Mouse (Mus musculus) forebrain, embryonic 16.5 days (tissue): ENCODE data around the gene Slc44a5. TPM values are rescaled to one million over a fixed set of nuclear protein-coding genes. Genes with fewer than 3 reads are reported as not detected.

ENCODE experiments used
- ATAC-seq: fragments of 200-750 bp; cut with Nextera tagmentation; 2 replicates; pipeline ENCODE4 v1.8.0; 2017; ENCODE audit warnings: mild to moderate bottlenecking, moderate library complexity
- H3K27ac ChIP-seq: fragments of 300-500 bp; sonication (generic); 2 replicates; pipeline ENCODE4 v1.5.1; 2014; ENCODE audit warnings: low read length, control low read depth
- H3K27me3 ChIP-seq: fragments of 300-500 bp; sonication (generic); replicated peaks from 2 replicates; pipeline ENCODE4 v1.6.1; 2014; ENCODE audit warnings: low read length; ENCODE audit not compliant: control insufficient read depth, insufficient read depth
- H3K36me3 ChIP-seq: fragments of 300-500 bp; sonication (generic); 2 replicates; pipeline ENCODE4 v1.6.1; 2014; ENCODE audit not compliant: control insufficient read depth, insufficient read depth
- H3K4me1 ChIP-seq: fragments of 300-500 bp; sonication (generic); replicated peaks from 2 replicates; pipeline ENCODE4 v1.6.1; 2014; ENCODE audit warnings: low read length; ENCODE audit not compliant: control insufficient read depth, insufficient read depth
- H3K4me2 ChIP-seq: fragments of 300-500 bp; sonication (generic); 2 replicates; pipeline ENCODE4 v1.6.1; 2014; ENCODE audit warnings: mild to moderate bottlenecking, low read length, control low read depth
- H3K4me3 ChIP-seq: fragments of 300-500 bp; sonication (generic); replicated peaks from 2 replicates; pipeline ENCODE4 v1.5.1; 2014; ENCODE audit warnings: mild to moderate bottlenecking, low read length, control low read depth
- H3K9ac ChIP-seq: fragments of 300-500 bp; sonication (generic); replicated peaks from 2 replicates; pipeline ENCODE4 v1.6.1; 2014; ENCODE audit warnings: low read depth, low read length, control low read depth
- H3K9me3 ChIP-seq: fragments of 300-500 bp; sonication (generic); 2 replicates; pipeline ENCODE4 v1.6.1; 2016; ENCODE audit warnings: low read length; ENCODE audit not compliant: control insufficient read depth
- WGBS: fragments of 180-500 bp; shearing (Covaris S2); extraction: QIAGEN DNeasy Blood & Tissue Kit; methylation state at CpG from one replicate; pipeline ENCODE4 v1.1.7; 2014; 5-methylcytosine and 5-hydroxymethylcytosine counted together
- polyA plus RNA-seq: library from polyadenylated mRNA; unstranded; fragments of >200 nt; fragmentation: Nextera tagmentation; extraction: Ambion mirVana; gene quantifications from 2 replicates; pipeline ENCODE4 v1.2.1, GENCODE M21; 2015

Slc44a5 gene
- polyA plus RNA-seq, 1 experiment from 2014 or later, result 9.1 TPM

GRCm38 (mm10) chr3:154188668-154189067 is 215.4 kb downstream of the Slc44a5 start:
- WGBS, result 59% methylated on average over 9 of the region's 9 CpGs
- Histone ChIP-seq H3K9ac (no peak overlapping the region), H3K4me1 (peaks cover 11% of the 10 kb centered on the region), H3K4me2 (no peak overlapping the region), H3K27me3 (no peaks in the 10 kb centered on the region), H3K36me3 (no peaks in the 10 kb centered on the region), H3K9me3 (no peaks in the 10 kb centered on the region), H3K4me3 (no peak overlapping the region), H3K27ac (no peak overlapping the region)
- ATAC-seq, result no peak

- no peak overlapping the region for H3K27ac ChIP-seq
- WGBS, result 15% methylated on average over 14 of the region's 14 CpGs
- H3K9ac ChIP-seq, result no peak overlapping the region
- no peak overlapping the region for H3K4me3 ChIP-seq
- peaks cover 11% of the 10 kb centered on the region for H3K4me1 ChIP-seq
- H3K36me3 ChIP-seq, result no peaks in the 10 kb centered on the region
- H3K4me2 ChIP-seq, result no peak overlapping the region
- H3K9me3 ChIP-seq, result no peaks in the 10 kb centered on the region
- 0 out of 2 replicates have a peak, but pooled peaks have one; percentile 29 for ATAC-seq
- no peaks in the 10 kb centered on the region for H3K27me3 ChIP-seq
Observed at GRCm38 (mm10) chr3:154192328-154193030, 219.2 kb downstream of the Slc44a5 start.

- no peaks in the 10 kb centered on the region for H3K27me3 ChIP-seq
- peaks cover 11% of the 10 kb centered on the region for H3K4me1 ChIP-seq
- no peak overlapping the region for H3K4me3 ChIP-seq
- H3K9ac ChIP-seq, result no peak overlapping the region
- H3K9me3 ChIP-seq, result no peaks in the 10 kb centered on the region
- H3K27ac ChIP-seq, result no peak overlapping the region
- no peak overlapping the region for H3K4me2 ChIP-seq
- no peak for ATAC-seq
- WGBS, result 60% methylated on average over 10 of the region's 10 CpGs
- H3K36me3 ChIP-seq, result no peaks in the 10 kb centered on the region
Observed at GRCm38 (mm10) chr3:154193189-154193840, 220.1 kb downstream of the Slc44a5 start.

GRCm38 (mm10) chr3:154200422-154200828 is 227.2 kb downstream of the Slc44a5 start:
- H3K9ac ChIP-seq, result no peak overlapping the region
- H3K4me1 ChIP-seq, result peaks cover 4% of the 10 kb centered on the region; the same call in 1 of the 2 replicates
- 0 out of 2 replicates have a peak, but pooled peaks have one; percentile 20 for ATAC-seq
- no peaks in the 10 kb centered on the region for H3K27me3 ChIP-seq
- no peaks in the 10 kb centered on the region for H3K9me3 ChIP-seq
- no peak overlapping the region for H3K27ac ChIP-seq
- no peaks in the 10 kb centered on the region for H3K36me3 ChIP-seq
- 42% methylated on average over 8 of the region's 8 CpGs for WGBS
- H3K4me2 ChIP-seq, result no peak overlapping the region
- H3K4me3 ChIP-seq, result no peak overlapping the region

GRCm38 (mm10) chr3:154201796-154202195 is 228.6 kb downstream of the Slc44a5 start:
- Histone ChIP-seq H3K9ac (no peak overlapping the region), H3K27me3 (no peaks in the 10 kb centered on the region), H3K4me2 (no peak overlapping the region), H3K4me1 (peaks cover 4% of the 10 kb centered on the region; the same call in 1 of the 2 replicates), H3K27ac (no peak overlapping the region), H3K36me3 (no peaks in the 10 kb centered on the region), H3K9me3 (no peaks in the 10 kb centered on the region), H3K4me3 (no peak overlapping the region)
- WGBS, result 60% methylated on average over 12 of the region's 12 CpGs
- ATAC-seq, result peak; percentile 61

GRCm38 (mm10) chr3:154202383-154202782 is 229.1 kb downstream of the Slc44a5 start:
- H3K4me1 ChIP-seq, result peaks cover 4% of the 10 kb centered on the region; the same call in 1 of the 2 replicates
- ATAC-seq, result no peak
- H3K27me3 ChIP-seq, result no peaks in the 10 kb centered on the region
- H3K9me3 ChIP-seq, result no peaks in the 10 kb centered on the region
- H3K4me2 ChIP-seq, result no peak overlapping the region
- no peak overlapping the region for H3K4me3 ChIP-seq
- H3K27ac ChIP-seq, result no peak overlapping the region
- no peak overlapping the region for H3K9ac ChIP-seq
- WGBS, result 83% methylated on average over 13 of the region's 13 CpGs
- no peaks in the 10 kb centered on the region for H3K36me3 ChIP-seq

- no peaks in the 10 kb centered on the region for H3K36me3 ChIP-seq
- H3K27ac ChIP-seq, result no peak overlapping the region
- H3K4me2 ChIP-seq, result no peak overlapping the region
- H3K9me3 ChIP-seq, result no peaks in the 10 kb centered on the region
- no peak overlapping the region for H3K4me3 ChIP-seq
- WGBS, result 94% methylated on average over 2 of the region's 2 CpGs
- no peak overlapping the region for H3K9ac ChIP-seq
- H3K27me3 ChIP-seq, result no peaks in the 10 kb centered on the region
- no peak for ATAC-seq
- H3K4me1 ChIP-seq, result peaks cover 6% of the 10 kb centered on the region
Observed at GRCm38 (mm10) chr3:154208479-154208878, 235.2 kb downstream of the Slc44a5 start.

- H3K27ac ChIP-seq, result no peak overlapping the region
- no peak for ATAC-seq
- no peak overlapping the region for H3K4me2 ChIP-seq
- no peak overlapping the region for H3K9ac ChIP-seq
- no peaks in the 10 kb centered on the region for H3K36me3 ChIP-seq
- H3K9me3 ChIP-seq, result no peaks in the 10 kb centered on the region
- no peak overlapping the region for H3K4me3 ChIP-seq
- H3K27me3 ChIP-seq, result no peaks in the 10 kb centered on the region
- 45% methylated on average over 4 of the region's 4 CpGs for WGBS
- H3K4me1 ChIP-seq, result peaks cover 6% of the 10 kb centered on the region
Observed at GRCm38 (mm10) chr3:154209201-154209754, 236.0 kb downstream of the Slc44a5 start.

- H3K9me3 ChIP-seq, result no peaks in the 10 kb centered on the region
- H3K27ac ChIP-seq, result no peak overlapping the region
- no peaks in the 10 kb centered on the region for H3K27me3 ChIP-seq
- H3K36me3 ChIP-seq, result no peaks in the 10 kb centered on the region
- peak; percentile 66 for ATAC-seq
- H3K4me3 ChIP-seq, result no peak overlapping the region
- H3K4me1 ChIP-seq, result peaks cover 6% of the 10 kb centered on the region
- no peak overlapping the region for H3K9ac ChIP-seq
- no peak overlapping the region for H3K4me2 ChIP-seq
- WGBS, result 8% methylated on average over 4 of the region's 4 CpGs
Observed at GRCm38 (mm10) chr3:154209776-154210430, 236.7 kb downstream of the Slc44a5 start.
